Mouse (Mus musculus): ENCODE data around the gene Cdk17. TPM values are rescaled to one million over a fixed set of nuclear protein-coding genes. Genes with fewer than 3 reads are reported as not detected.
A peak's percentile ranks its signal among the peaks of the same experiment; 100 is the strongest.

Gene Cdk17
- total RNA-seq, 2 experiments from 2014 or later = 37.6 to 43.6 TPM

DNA sequence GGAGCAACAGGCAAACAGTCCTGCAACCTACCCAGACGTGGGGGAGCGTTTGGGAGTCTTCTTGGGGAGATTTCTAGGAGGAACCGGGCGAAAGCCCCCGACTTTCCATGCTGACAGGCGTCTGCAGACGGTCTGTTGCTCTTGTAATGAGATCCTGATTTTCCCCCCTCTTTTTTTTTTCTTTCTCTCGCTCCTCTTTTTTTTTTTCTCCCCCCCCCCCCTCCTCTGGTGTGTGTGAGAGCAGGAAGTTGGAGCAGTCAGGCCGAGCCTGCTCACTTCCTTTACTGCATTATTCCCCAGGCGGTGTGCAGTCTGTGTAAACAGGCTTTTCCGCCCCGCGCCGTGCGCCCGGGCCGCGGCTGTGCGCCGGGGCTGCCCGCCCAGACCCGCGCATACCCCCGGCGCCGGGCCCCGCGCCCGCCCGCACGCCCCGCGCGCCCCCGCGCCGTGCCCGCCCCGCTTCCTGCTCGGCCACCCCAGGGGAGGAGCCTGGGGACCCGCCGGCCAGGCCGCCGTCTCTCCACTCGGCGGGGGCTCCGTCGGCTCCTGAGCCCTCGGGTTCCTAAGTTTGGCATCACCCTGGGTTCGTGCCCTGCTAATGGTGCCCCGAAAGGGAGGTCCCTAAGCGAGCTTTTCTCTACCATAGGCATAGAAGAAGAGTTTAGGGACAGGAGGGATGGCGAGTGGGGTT lies 150.2 kb downstream of the Cdk17 start, which contains the start of gene Elk3:
Gene Elk3, minus strand, starts transcription at position 415 of the 691 bp plus-strand sequence.
- peak; percentile 61 for ATAC-seq (replicated peaks; ENCODE audit: poor library complexity)

DNA sequence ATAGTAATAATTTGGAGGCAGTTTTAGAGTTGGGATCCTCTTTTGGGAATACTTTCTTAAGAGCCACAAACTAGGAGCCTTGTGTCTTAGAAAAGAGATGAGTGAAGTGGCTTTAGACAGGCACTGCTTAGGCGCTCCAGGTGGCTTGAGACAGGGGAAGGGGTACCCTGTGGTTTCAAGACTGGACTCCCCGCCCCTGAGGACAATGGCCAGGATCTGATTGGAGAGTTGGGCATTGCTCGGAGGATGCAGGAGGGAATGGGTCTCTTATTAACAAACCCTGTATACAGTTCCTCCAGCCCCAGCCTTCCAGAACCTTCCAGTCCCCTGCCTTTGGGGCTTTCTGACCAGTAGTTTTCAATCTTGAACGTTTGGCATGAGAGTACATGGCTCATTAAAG lies 150.9 kb downstream of the Cdk17 start:
- no peak for ATAC-seq (replicated peaks; ENCODE audit: poor library complexity)

Other genes with a start within 250 kb of the Cdk17 start
- gene Cfap54, start 79.3 kb upstream of the Cdk17 start, total RNA-seq (2015) = 1.1 and 1.5 TPM in 2 replicates
- 0.44 and 2.1 TPM in 2 replicates for gene Cfap54, start 79.3 kb upstream of the Cdk17 start, total RNA-seq (2017)
- gene Elk3, start 150.3 kb downstream of the Cdk17 start, total RNA-seq (2015) = 27.0 and 28.4 TPM in 2 replicates
- 15.9 and 17.6 TPM in 2 replicates for gene Elk3, start 150.3 kb downstream of the Cdk17 start, total RNA-seq (2017)

Data from megakaryocyte progenitor cell, adult 5-6 weeks (primary cell).